Mouse (Mus musculus): ENCODE measurements around the gene Anxa8.

The Anxa8 gene

DNA sequence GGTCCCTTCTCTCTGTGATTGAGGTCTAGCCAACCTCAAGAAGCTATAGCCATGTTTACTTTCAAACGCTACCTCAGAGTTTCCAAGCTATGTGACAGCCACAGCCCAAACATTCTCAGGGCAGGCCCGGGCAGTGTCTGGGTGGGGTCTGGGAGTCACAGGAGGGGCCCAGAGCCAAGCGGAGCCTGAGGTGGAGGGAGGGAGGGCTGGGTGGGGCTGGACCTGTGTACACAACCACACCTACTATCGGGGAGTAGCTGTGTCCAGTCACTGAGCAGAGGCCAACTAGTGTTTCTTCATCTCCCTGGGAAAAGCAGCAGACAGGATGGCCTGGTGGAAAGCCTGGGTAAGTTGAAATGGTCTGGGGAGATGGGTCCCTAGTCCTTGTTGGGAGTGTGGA, at the start of gene Anxa8:
Gene Anxa8, plus strand, starts transcription at position 251 of the 400 bp plus-strand sequence.
- peak; percentile 72 to 78 for DNase-seq (ENCODE audit: low spot score in 2 of 2)

- no peak for DNase-seq (ENCODE audit: low spot score in 2 of 2)
These were observed 44.5 kb upstream of the Anxa8 start for GRCm38 (mm10) chr14:34041241-34041640.

DNA sequence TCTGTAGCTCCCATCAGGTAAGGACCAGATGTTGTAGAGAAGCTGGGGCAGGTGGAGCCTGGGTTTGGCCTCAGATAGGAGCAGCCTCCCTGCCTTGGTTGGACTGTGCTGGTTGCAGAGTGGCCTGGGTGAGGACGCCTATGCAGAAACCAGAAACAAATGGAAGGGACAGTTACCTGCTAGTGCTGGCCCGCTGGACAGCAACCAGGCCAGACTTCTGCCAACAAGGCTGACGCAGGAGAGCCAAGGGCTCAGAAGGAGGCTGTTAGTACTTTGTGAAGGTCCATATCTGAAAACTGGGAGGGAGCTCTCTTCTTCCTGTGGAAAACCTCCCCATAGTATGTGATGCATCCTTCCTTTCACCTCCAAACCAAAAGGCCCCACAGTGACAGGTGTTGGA, 42.4 kb upstream of the Anxa8 start:
- no peak for DNase-seq (ENCODE audit: low spot score in 2 of 2)

- no peak for DNase-seq (ENCODE audit: low spot score in 2 of 2)
These were observed 35.5 kb upstream of the Anxa8 start for GRCm38 (mm10) chr14:34050101-34050779.

GRCm38 (mm10) chr14:34052516-34052915, 33.3 kb upstream of the Anxa8 start, which contains the start of gene Antxrl:
TSS of gene Antxrl (plus strand) at chr14:34052707.
- no peak for DNase-seq (ENCODE audit: low spot score in 2 of 2)

DNA sequence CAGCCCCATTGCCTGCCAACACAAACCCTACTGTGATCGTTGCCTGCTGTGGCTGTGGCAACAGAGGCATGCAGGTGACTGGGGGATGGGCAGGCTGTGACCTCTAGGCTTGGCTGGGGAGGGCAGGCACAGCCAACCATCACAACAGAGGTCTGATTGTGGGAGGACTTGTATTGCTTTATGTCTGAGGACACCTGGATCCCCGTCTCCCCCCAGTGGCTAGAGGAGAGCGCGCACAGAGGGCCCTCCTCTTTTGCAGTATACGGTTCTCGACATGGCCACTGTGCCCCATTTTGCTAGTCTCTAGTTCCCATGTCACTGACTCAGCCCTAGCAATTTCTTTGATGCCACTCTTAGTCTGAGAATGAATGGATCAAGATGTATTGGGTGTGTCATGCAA, 14.1 kb upstream of the Anxa8 start:
- DNase-seq (ENCODE audit: low spot score in 2 of 2): no peak

DNA sequence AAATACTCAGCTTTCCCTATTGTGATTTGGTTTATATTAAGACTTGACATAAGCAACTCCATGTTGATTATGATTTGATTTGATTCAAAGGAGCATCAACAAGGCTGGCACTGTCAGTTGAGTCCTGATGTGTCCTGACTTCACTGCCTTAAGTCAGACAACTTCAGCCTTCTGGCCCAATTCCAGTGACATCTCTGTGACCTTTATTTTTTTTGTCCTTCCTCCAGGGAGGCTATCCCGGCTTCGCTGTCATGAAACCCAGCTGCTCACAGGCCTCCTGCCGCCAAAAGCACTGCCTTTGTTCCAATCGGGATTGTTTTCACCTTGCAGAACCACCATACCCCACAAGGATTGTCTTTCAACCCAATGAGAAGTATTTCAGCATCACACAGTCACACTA, 10.4 kb upstream of the Anxa8 start:
- DNase-seq (ENCODE audit: low spot score in 2 of 2): no peak

- no peak for DNase-seq (ENCODE audit: low spot score in 2 of 2)
These were observed 8.6 kb upstream of the Anxa8 start for GRCm38 (mm10) chr14:34077222-34077621.

GRCm38 (mm10) chr14:34078293-34078692, 7.5 kb upstream of the Anxa8 start:
- DNase-seq (ENCODE audit: low spot score in 2 of 2): no peak

GRCm38 (mm10) chr14:34080321-34080997, 5.3 kb upstream of the Anxa8 start:
- peak; percentile 58 to 70 for DNase-seq (ENCODE audit: low spot score in 2 of 2)

DNA sequence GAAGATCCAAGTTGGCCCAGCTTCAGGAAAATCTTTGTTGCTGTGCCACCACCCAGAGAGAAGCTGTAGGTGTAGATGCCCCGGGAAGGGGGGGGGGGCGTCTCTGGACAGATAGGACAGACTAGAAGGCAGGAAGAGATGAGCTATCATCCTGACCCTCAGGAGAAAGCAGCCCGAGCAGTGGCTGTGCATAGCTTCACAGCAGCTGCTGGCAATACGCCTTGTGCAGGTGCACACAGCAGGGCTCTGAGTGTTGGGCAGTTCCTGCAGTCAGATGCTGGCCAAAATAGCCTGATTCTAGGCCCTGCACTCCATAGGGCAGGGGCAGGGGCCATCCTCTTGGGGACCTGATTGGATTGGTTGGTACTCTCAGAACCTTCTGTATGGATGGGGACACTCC, 1.0 kb downstream of the Anxa8 start:
- DNase-seq (ENCODE audit: low spot score in 2 of 2): no peak

DNA sequence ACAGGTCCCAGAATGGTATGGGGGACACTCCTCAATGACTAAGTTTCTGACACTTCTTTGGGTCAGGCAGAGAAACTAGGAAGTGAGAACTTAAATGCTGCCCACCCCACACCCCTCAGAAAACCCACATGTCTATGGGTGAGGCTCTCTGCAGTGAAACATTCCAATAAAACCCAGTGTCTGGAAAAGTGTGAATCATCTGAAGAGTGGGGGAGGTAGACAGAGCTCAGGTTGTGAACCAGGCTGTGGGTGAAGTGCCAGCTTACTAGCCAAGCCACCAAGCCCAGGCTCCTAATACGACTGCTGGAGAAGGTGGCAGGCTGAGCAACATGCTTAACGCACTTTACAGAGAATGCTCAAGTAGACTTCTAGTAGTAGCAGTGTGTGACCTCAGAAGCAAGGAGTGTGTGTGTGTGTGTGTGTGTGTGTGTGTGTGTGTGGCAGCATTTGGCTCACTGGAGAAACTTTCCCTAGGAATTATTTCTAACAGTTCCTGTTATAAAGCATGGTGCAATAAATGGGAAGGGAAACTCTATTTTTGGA, 2.1 kb downstream of the Anxa8 start:
- no peak for DNase-seq (ENCODE audit: low spot score in 2 of 2)

DNA sequence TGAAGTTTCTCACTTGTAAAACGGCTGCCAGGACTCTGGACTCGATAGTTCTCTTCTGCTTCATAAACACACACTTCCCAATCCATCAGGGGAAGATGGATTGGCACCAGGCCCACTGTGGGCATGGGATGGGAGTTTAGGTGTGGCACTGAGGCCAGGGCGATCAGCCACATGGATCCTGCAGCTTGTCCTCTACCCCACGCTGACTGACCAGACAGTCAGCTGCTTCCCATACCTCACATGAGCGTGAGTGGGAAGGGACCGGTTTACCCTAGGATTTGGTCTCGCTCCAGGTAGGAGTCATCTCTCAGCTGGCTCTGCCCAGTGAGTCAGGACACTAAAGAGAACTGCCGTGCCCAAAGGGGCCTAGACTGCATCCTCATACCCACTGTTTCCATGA, 4.0 kb downstream of the Anxa8 start:
- no peak for DNase-seq (ENCODE audit: low spot score in 2 of 2)

GRCm38 (mm10) chr14:34091475-34091874, 5.7 kb downstream of the Anxa8 start:
- no peak for DNase-seq (ENCODE audit: low spot score in 2 of 2)

- no peak for DNase-seq (ENCODE audit: low spot score in 2 of 2)
These were observed 7.1 kb downstream of the Anxa8 start for GRCm38 (mm10) chr14:34092856-34093255.

GRCm38 (mm10) chr14:34096161-34096560, 10.4 kb downstream of the Anxa8 start:
- DNase-seq (ENCODE audit: low spot score in 2 of 2): no peak

DNA sequence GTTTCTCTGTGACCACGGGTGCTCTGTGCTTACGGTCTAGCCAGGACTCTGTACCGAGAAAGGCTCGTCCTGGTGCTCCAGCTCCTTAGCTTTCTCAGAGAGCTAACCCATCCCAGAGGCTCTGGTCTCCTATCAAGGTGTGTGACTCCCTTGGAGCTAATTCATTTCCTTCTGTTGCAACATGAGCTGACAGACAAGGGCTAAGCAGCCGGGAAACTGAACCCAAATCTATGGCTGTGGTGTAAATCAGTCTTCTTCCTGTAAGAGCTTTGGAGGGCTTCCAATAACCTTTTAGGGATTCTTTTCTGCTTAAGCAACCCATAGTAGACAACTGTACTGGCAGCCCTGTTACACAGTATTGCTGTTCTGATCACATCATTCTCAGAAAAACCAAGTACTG, 16.8 kb downstream of the Anxa8 start, which contains the start of gene A630023A22Rik:
Gene A630023A22Rik, minus strand, starts transcription at position 154 of the 400 bp plus-strand sequence.
- no peak for DNase-seq (ENCODE audit: low spot score in 2 of 2)

DNA sequence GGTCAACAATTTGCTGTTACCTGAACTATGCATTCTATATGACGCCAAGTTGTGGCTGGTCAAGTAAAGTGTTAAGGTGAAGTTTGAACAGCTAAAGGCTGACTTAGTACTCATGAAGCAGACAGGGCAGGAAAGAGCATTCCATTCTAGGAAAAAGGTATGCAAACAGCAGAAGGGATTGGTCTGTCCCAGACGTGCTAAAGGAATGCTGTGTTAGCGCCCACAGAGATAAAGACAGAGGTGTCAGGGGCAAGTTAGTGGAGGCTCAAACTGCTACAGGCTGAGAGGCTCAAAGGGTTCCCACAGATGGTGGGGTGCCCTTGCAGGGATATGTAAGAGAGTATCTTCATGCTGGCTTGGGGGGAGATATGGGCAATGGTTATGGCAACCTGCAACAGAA, 18.1 kb downstream of the Anxa8 start:
- no peak for DNase-seq (ENCODE audit: low spot score in 2 of 2)

DNA sequence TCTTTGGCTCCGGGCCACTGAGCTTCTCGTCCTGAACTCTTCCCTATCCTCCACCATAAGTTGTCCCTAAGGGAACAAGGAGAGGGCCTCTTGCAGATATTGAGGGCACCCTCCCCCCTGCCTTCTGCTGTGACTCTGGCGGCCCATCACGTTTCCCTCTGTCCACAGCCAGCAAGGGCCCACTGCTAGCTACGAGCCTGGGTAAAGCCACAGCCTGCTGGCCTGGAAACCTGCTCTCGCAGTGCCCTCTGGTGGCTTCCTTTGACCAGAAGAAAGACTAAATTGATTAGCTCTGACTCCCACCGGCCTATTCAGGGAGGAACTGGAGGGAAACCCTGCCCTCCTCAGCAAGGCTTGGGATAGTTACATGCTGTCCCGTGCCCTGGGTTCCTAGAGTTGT, 19.1 kb downstream of the Anxa8 start:
- peak; percentile 76 to 78 for DNase-seq (ENCODE audit: low spot score in 2 of 2)

GRCm38 (mm10) chr14:34106389-34107062, 20.7 kb downstream of the Anxa8 start:
- DNase-seq (ENCODE audit: low spot score in 2 of 2): peak in 1 of 2 experiments; percentile 36

GRCm38 (mm10) chr14:34107594-34107993, 21.8 kb downstream of the Anxa8 start:
- no peak for DNase-seq (ENCODE audit: low spot score in 2 of 2)

GRCm38 (mm10) chr14:34114311-34114710, 28.5 kb downstream of the Anxa8 start:
- no peak for DNase-seq (ENCODE audit: low spot score in 2 of 2)

All from urinary bladder, postnatal 36 days (tissue).